Mouse (Mus musculus): ENCODE data around the gene Ssr1. TPM values are rescaled to one million over a fixed set of nuclear protein-coding genes. Genes with fewer than 3 reads are reported as not detected.
A peak's percentile ranks its signal among the peaks of the same experiment; 100 is the strongest.

Ssr1 gene
- 10 to 100 TPM in 17 of 26 experiments, 1 to 10 TPM in 9; 7.4 to 26.7 (median 12.6) TPM for total RNA-seq (2018; cell fraction: chromatin; rRNA removed)
- 10 to 100 TPM; 52.5 to 79.8 (median 70.5) TPM for total RNA-seq (2018; cell fraction: cytosol; rRNA removed)
- 10 to 100 TPM; 22.4 to 71.6 (median 44.4) TPM for total RNA-seq (2018; cell fraction: nucleus; rRNA removed)
- 68.9 to 114 TPM (median 98.9 TPM) in 3 replicates for polyA plus RNA-seq (2018)

- H3K27ac ChIP-seq, result peak within 1 kb of the TSS; percentile 39
- peak within 1 kb of the TSS; percentile 71 for H3K4me3 ChIP-seq (ENCODE audit: inconsistent target)
- H3K36me3 ChIP-seq (ENCODE audit: inconsistent target), result peaks cover 14% of the 10 kb centered on the region
- H3K79me2 ChIP-seq (ENCODE audit: inconsistent target), result peaks cover 47% of the 10 kb centered on the region
- under 1% methylated on average over 73 of the region's 89 CpGs for whole genome bisulfite sequencing (ENCODE audit: missing documents)
These were observed at the start of gene Ssr1 for GRCm38 (mm10) chr13:37993704-37994404. Ssr1 (minus strand) TSS chr13:37994217.

- H3K4me3 ChIP-seq (ENCODE audit: inconsistent target), result peak overlapping the region; percentile 98
- 2% methylated on average over 12 of the region's 12 CpGs for WGBS (ENCODE audit: missing documents)
These were observed 43.8 kb upstream of the Ssr1 start for GRCm38 (mm10) chr13:38037811-38038210.

GRCm38 (mm10) chr13:38037044-38037687, 43.1 kb upstream of the Ssr1 start, which contains the start of gene Cage1:
Cage1 (minus strand) TSS chr13:38037069.
- H3K36me3 ChIP-seq (ENCODE audit: inconsistent target), result peaks cover 17% of the 10 kb centered on the region
- H3K79me2 ChIP-seq (ENCODE audit: inconsistent target), result peaks cover 36% of the 10 kb centered on the region
- peak within 1 kb of the TSS; percentile 98 for H3K4me3 ChIP-seq (ENCODE audit: inconsistent target)
- peak within 1 kb of the TSS; percentile 57 for H3K27ac ChIP-seq
- WGBS (ENCODE audit: missing documents), result under 1% methylated on average over 47 of the region's 47 CpGs

More at GRCm38 (mm10) chr13:38037811-38038210, 43.8 kb upstream of the Ssr1 start:
- peak overlapping the region; percentile 57 for H3K27ac ChIP-seq
- H3K79me2 ChIP-seq (ENCODE audit: inconsistent target), result peaks cover 36% of the 10 kb centered on the region
- H3K36me3 ChIP-seq (ENCODE audit: inconsistent target), result peaks cover 23% of the 10 kb centered on the region

- Histone ChIP-seq H3K4me3 (ENCODE audit: inconsistent target) (peak within 1 kb of the TSS; percentile 98), H3K36me3 (ENCODE audit: inconsistent target) (peaks cover 10% of the 10 kb centered on the region), H3K27ac (peak within 1 kb of the TSS; percentile 57), H3K79me2 (ENCODE audit: inconsistent target) (peaks cover 36% of the 10 kb centered on the region)
- WGBS (ENCODE audit: missing documents), result 7% methylated on average over 36 of the region's 37 CpGs
These were observed 42.5 kb upstream of the Ssr1 start, which contains the start of gene Riok1 for GRCm38 (mm10) chr13:38036343-38037043. Riok1 (plus strand) TSS chr13:38036995.

- no peak overlapping the region for H3K4me3 ChIP-seq (ENCODE audit: inconsistent target)
- H3K36me3 ChIP-seq (ENCODE audit: inconsistent target), result no peaks in the 10 kb centered on the region
- H3K79me2 ChIP-seq (ENCODE audit: inconsistent target), result no peaks in the 10 kb centered on the region
- WGBS (ENCODE audit: missing documents), result 51% methylated on average over 4 of the region's 4 CpGs
- H3K27ac ChIP-seq, result peak overlapping the region; percentile 37
These were observed 34.4 kb upstream of the Ssr1 start for GRCm38 (mm10) chr13:38028407-38028806.

- WGBS (ENCODE audit: missing documents), result 29% methylated on average over 6 of the region's 6 CpGs
- no peak overlapping the region; the same call in 1 of the 2 replicates for H3K4me3 ChIP-seq (ENCODE audit: inconsistent target)
- no peaks in the 10 kb centered on the region for H3K79me2 ChIP-seq (ENCODE audit: inconsistent target)
- H3K36me3 ChIP-seq (ENCODE audit: inconsistent target), result no peaks in the 10 kb centered on the region
- peak overlapping the region; percentile 37 for H3K27ac ChIP-seq
These were observed 33.7 kb upstream of the Ssr1 start for GRCm38 (mm10) chr13:38027618-38028248.

- H3K27ac ChIP-seq, result no peak overlapping the region
- 88% methylated on average over 4 of the region's 4 CpGs for WGBS (ENCODE audit: missing documents)
- no peaks in the 10 kb centered on the region for H3K79me2 ChIP-seq (ENCODE audit: inconsistent target)
- H3K4me3 ChIP-seq (ENCODE audit: inconsistent target), result no peak overlapping the region
- no peaks in the 10 kb centered on the region for H3K36me3 ChIP-seq (ENCODE audit: inconsistent target)
These were observed 31.9 kb upstream of the Ssr1 start for GRCm38 (mm10) chr13:38025874-38026273.

- 87% methylated on average over 3 of the region's 3 CpGs for WGBS (ENCODE audit: missing documents)
- Histone ChIP-seq H3K79me2 (ENCODE audit: inconsistent target) (no peaks in the 10 kb centered on the region), H3K36me3 (ENCODE audit: inconsistent target) (no peaks in the 10 kb centered on the region), H3K4me3 (ENCODE audit: inconsistent target) (no peak overlapping the region), H3K27ac (no peak overlapping the region)
These were observed 24.8 kb upstream of the Ssr1 start for GRCm38 (mm10) chr13:38018791-38019190.

GRCm38 (mm10) chr13:38015591-38015990, 21.6 kb upstream of the Ssr1 start:
- no peaks in the 10 kb centered on the region for H3K79me2 ChIP-seq (ENCODE audit: inconsistent target)
- no peaks in the 10 kb centered on the region for H3K36me3 ChIP-seq (ENCODE audit: inconsistent target)
- no peak overlapping the region for H3K4me3 ChIP-seq (ENCODE audit: inconsistent target)
- 92% methylated on average over 4 of the region's 4 CpGs for WGBS (ENCODE audit: missing documents)
- no peak overlapping the region for H3K27ac ChIP-seq

- WGBS (ENCODE audit: missing documents), result 95% methylated on average over 5 of the region's 5 CpGs
These were observed 18.4 kb upstream of the Ssr1 start for GRCm38 (mm10) chr13:38012436-38012835.

GRCm38 (mm10) chr13:38010444-38010910, 16.5 kb upstream of the Ssr1 start:
- 10% methylated on average over 5 of the region's 5 CpGs for WGBS (ENCODE audit: missing documents)
- H3K27ac ChIP-seq, result peak overlapping the region; percentile 48
- H3K79me2 ChIP-seq (ENCODE audit: inconsistent target), result no peaks in the 10 kb centered on the region
- no peak overlapping the region for H3K4me3 ChIP-seq (ENCODE audit: inconsistent target)
- H3K36me3 ChIP-seq (ENCODE audit: inconsistent target), result no peaks in the 10 kb centered on the region

More at GRCm38 (mm10) chr13:38012436-38012835, 18.4 kb upstream of the Ssr1 start:
- Histone ChIP-seq H3K27ac (no peak overlapping the region), H3K79me2 (ENCODE audit: inconsistent target) (no peaks in the 10 kb centered on the region), H3K36me3 (ENCODE audit: inconsistent target) (no peaks in the 10 kb centered on the region), H3K4me3 (ENCODE audit: inconsistent target) (no peak overlapping the region)

- H3K79me2 ChIP-seq (ENCODE audit: inconsistent target), result no peaks in the 10 kb centered on the region
- no peaks in the 10 kb centered on the region for H3K36me3 ChIP-seq (ENCODE audit: inconsistent target)
- H3K27ac ChIP-seq, result peak overlapping the region; percentile 48
- H3K4me3 ChIP-seq (ENCODE audit: inconsistent target), result no peak overlapping the region
- 7% methylated on average over 4 of the region's 5 CpGs for WGBS (ENCODE audit: missing documents)
These were observed 15.8 kb upstream of the Ssr1 start for GRCm38 (mm10) chr13:38009721-38010408.

- Histone ChIP-seq H3K79me2 (ENCODE audit: inconsistent target) (no peaks in the 10 kb centered on the region), H3K36me3 (ENCODE audit: inconsistent target) (no peaks in the 10 kb centered on the region), H3K27ac (no peak overlapping the region), H3K4me3 (ENCODE audit: inconsistent target) (no peak overlapping the region)
- WGBS (ENCODE audit: missing documents), result 100% methylated on average over 2 of the region's 2 CpGs
These were observed 14.0 kb upstream of the Ssr1 start for GRCm38 (mm10) chr13:38007972-38008371.
